Mouse (Mus musculus): Measurements from ENCODE around the gene Tmem63b. TPM values are rescaled to one million over a fixed set of nuclear protein-coding genes. Genes with fewer than 3 reads are reported as not detected.

Gene Tmem63b
- total and polyA plus RNA-seq, 2 experiments from 2014 or later, result 139 to 252 TPM

GRCm38 (mm10) chr17:45616679-45617078 lies 70.0 kb downstream of the Tmem63b start:
- H3K4me3 ChIP-seq (ENCODE audit: low read length), result no peak overlapping the region
- H3K27me3 ChIP-seq (ENCODE audit: insufficient read depth, low read length), result no peaks in the 10 kb centered on the region
- WGBS, result 81% methylated on average over 3 of the region's 3 CpGs
- H3K36me3 ChIP-seq (ENCODE audit: insufficient read depth, low read length), result no peaks in the 10 kb centered on the region
- H3K9ac ChIP-seq (replicated peaks; ENCODE audit: low read length), result no peak overlapping the region
- no peak overlapping the region for H3K27ac ChIP-seq
- TF ChIP-seq CTCF (IDR thresholded peaks at IDR 0.05; ENCODE audit: low read depth), result no peak
- no peak for DNase-seq (ENCODE audit: low spot score)
- H3K9me3 ChIP-seq (ENCODE audit: low read length), result no peaks in the 10 kb centered on the region
- no peak overlapping the region for H3K4me2 ChIP-seq (ENCODE audit: low read depth, low read length)
- H3K4me1 ChIP-seq (ENCODE audit: insufficient read depth, low read length), result 0 out of 2 replicates have a peak, but pooled peaks cover 2% of the 10 kb centered on the region
- ATAC-seq, result no peak

- TF ChIP-seq CTCF (IDR thresholded peaks at IDR 0.05; ENCODE audit: low read depth), result no peak
- Histone ChIP-seq H3K4me1 (ENCODE audit: insufficient read depth, low read length) (0 out of 2 replicates have a peak, but pooled peaks cover 2% of the 10 kb centered on the region), H3K9me3 (ENCODE audit: low read length) (no peaks in the 10 kb centered on the region), H3K27me3 (ENCODE audit: insufficient read depth, low read length) (no peaks in the 10 kb centered on the region), H3K27ac (no peak overlapping the region), H3K36me3 (ENCODE audit: insufficient read depth, low read length) (no peaks in the 10 kb centered on the region), H3K9ac (replicated peaks; ENCODE audit: low read length) (no peak overlapping the region), H3K4me2 (ENCODE audit: low read depth, low read length) (no peak overlapping the region), H3K4me3 (ENCODE audit: low read length) (no peak overlapping the region)
- WGBS, result 57% methylated on average over 4 of the region's 4 CpGs
- DNase-seq (ENCODE audit: low spot score) (no peak), ATAC-seq (no peak)
Measured at GRCm38 (mm10) chr17:45616046-45616650, 70.6 kb downstream of the Tmem63b start.

- no peak for DNase-seq (ENCODE audit: low spot score)
- H3K9me3 ChIP-seq (ENCODE audit: low read length), result no peaks in the 10 kb centered on the region
Measured at GRCm38 (mm10) chr17:45612921-45613320, 73.8 kb downstream of the Tmem63b start.

GRCm38 (mm10) chr17:45612008-45612407 lies 74.7 kb downstream of the Tmem63b start:
- Histone ChIP-seq H3K36me3 (ENCODE audit: insufficient read depth, low read length) (no peaks in the 10 kb centered on the region), H3K27me3 (ENCODE audit: insufficient read depth, low read length) (no peaks in the 10 kb centered on the region), H3K4me3 (ENCODE audit: low read length) (no peak overlapping the region), H3K4me1 (ENCODE audit: insufficient read depth, low read length) (no peaks in the 10 kb centered on the region), H3K9me3 (ENCODE audit: low read length) (no peaks in the 10 kb centered on the region), H3K4me2 (ENCODE audit: low read depth, low read length) (no peak overlapping the region), H3K27ac (no peak overlapping the region), H3K9ac (replicated peaks; ENCODE audit: low read length) (no peak overlapping the region)
- 80% methylated on average over 8 of the region's 8 CpGs for WGBS
- ATAC-seq (no peak), DNase-seq (ENCODE audit: low spot score) (no peak)
- TF ChIP-seq CTCF (IDR thresholded peaks at IDR 0.05; ENCODE audit: low read depth), result no peak

More at GRCm38 (mm10) chr17:45612921-45613320, 73.8 kb downstream of the Tmem63b start:
- 91% methylated on average over 7 of the region's 7 CpGs for WGBS
- Histone ChIP-seq H3K36me3 (ENCODE audit: insufficient read depth, low read length) (no peaks in the 10 kb centered on the region), H3K4me3 (ENCODE audit: low read length) (no peak overlapping the region), H3K4me2 (ENCODE audit: low read depth, low read length) (no peak overlapping the region), H3K4me1 (ENCODE audit: insufficient read depth, low read length) (no peaks in the 10 kb centered on the region), H3K27ac (no peak overlapping the region), H3K9ac (replicated peaks; ENCODE audit: low read length) (no peak overlapping the region), H3K27me3 (ENCODE audit: insufficient read depth, low read length) (no peaks in the 10 kb centered on the region)
- TF ChIP-seq CTCF (IDR thresholded peaks at IDR 0.05; ENCODE audit: low read depth), result no peak
- ATAC-seq, result no peak

Other genes starting within 250 kb of the Tmem63b start
- gene Spats1, start 211.5 kb downstream of the Tmem63b start, total RNA-seq (2014; rRNA removed), result 0.29 and 4.2 TPM in 2 replicates
- 2.9 and 3.5 TPM in 2 replicates for gene Spats1, start 211.5 kb downstream of the Tmem63b start, polyA plus RNA-seq (2015; fragmentation: Nextera tagmentation; extraction: Ambion mirVana)
- 28.5 and 34.5 TPM in 2 replicates for gene Aars2, start 180.1 kb downstream of the Tmem63b start, total RNA-seq (2014; rRNA removed)
- 14.2 and 15.7 TPM in 2 replicates for gene Aars2, start 180.1 kb downstream of the Tmem63b start, polyA plus RNA-seq (2015; fragmentation: Nextera tagmentation; extraction: Ambion mirVana)
- 0.58 and 1.5 TPM in 2 replicates for gene Tcte1, start 163.5 kb downstream of the Tmem63b start, total RNA-seq (2014; rRNA removed)
- gene Tcte1, start 163.5 kb downstream of the Tmem63b start, polyA plus RNA-seq (2015; fragmentation: Nextera tagmentation; extraction: Ambion mirVana), result 3.9 and 4.3 TPM in 2 replicates
- gene Tmem151b, start 137.2 kb downstream of the Tmem63b start, total RNA-seq (2014; rRNA removed), result 107 and 114 TPM in 2 replicates
- 29.5 and 29.8 TPM in 2 replicates for gene Tmem151b, start 137.2 kb downstream of the Tmem63b start, polyA plus RNA-seq (2015; fragmentation: Nextera tagmentation; extraction: Ambion mirVana)
- gene Nfkbie, start 131.2 kb downstream of the Tmem63b start, total RNA-seq (2014; rRNA removed), result 7.7 and 9.2 TPM in 2 replicates
- 5.2 and 6.0 TPM in 2 replicates for gene Nfkbie, start 131.2 kb downstream of the Tmem63b start, polyA plus RNA-seq (2015; fragmentation: Nextera tagmentation; extraction: Ambion mirVana)
- 105 and 139 TPM in 2 replicates for gene Slc35b2, start 123.0 kb downstream of the Tmem63b start, total RNA-seq (2014; rRNA removed)
- gene Slc35b2, start 123.0 kb downstream of the Tmem63b start, polyA plus RNA-seq (2015; fragmentation: Nextera tagmentation; extraction: Ambion mirVana), result 90.3 and 94.0 TPM in 2 replicates
- gene Hsp90ab1, start 113.6 kb downstream of the Tmem63b start, total RNA-seq (2014; rRNA removed), result 982 and 1,365 TPM in 2 replicates
- 1,472 and 1,504 TPM in 2 replicates for gene Hsp90ab1, start 113.6 kb downstream of the Tmem63b start, polyA plus RNA-seq (2015; fragmentation: Nextera tagmentation; extraction: Ambion mirVana)
- 170 and 354 TPM in 2 replicates for gene Slc29a1, start 87.3 kb downstream of the Tmem63b start, total RNA-seq (2014; rRNA removed)
- gene Slc29a1, start 87.3 kb downstream of the Tmem63b start, polyA plus RNA-seq (2015; fragmentation: Nextera tagmentation; extraction: Ambion mirVana), result 60.6 and 77.6 TPM in 2 replicates
- not detected in 2 replicates for gene Mymx, start 84.8 kb downstream of the Tmem63b start, total RNA-seq (2014; rRNA removed)
- gene Mymx, start 84.8 kb downstream of the Tmem63b start, polyA plus RNA-seq (2015; fragmentation: Nextera tagmentation; extraction: Ambion mirVana), result not detected in 2 replicates
- gene Capn11, start 27.6 kb downstream of the Tmem63b start, total RNA-seq (2014; rRNA removed), result 0.42 and 1.8 TPM in 2 replicates
- 0.14 and 2.0 TPM in 2 replicates for gene Capn11, start 27.6 kb downstream of the Tmem63b start, polyA plus RNA-seq (2015; fragmentation: Nextera tagmentation; extraction: Ambion mirVana)
- 41.3 and 58.7 TPM in 2 replicates for gene Mrpl14, start 583 bp downstream of the Tmem63b start, total RNA-seq (2014; rRNA removed)
- 117 and 119 TPM in 2 replicates for gene Mrpl14, start 583 bp downstream of the Tmem63b start, polyA plus RNA-seq (2015; fragmentation: Nextera tagmentation; extraction: Ambion mirVana)
- not detected in 2 replicates for gene 1600014C23Rik, start 46.9 kb upstream of the Tmem63b start, total RNA-seq (2014; rRNA removed)
- 0.51 and 0.64 TPM in 2 replicates for gene 1600014C23Rik, start 46.9 kb upstream of the Tmem63b start, polyA plus RNA-seq (2015; fragmentation: Nextera tagmentation; extraction: Ambion mirVana)